Mouse (Mus musculus): ENCODE data around the gene Cyp2e1. TPM values are rescaled to one million over a fixed set of nuclear protein-coding genes. Genes with fewer than 3 reads are reported as not detected.
A peak's percentile ranks its signal among the peaks of the same experiment; 100 is the strongest.

The Cyp2e1 gene
- polyA plus RNA-seq, 1 experiment from 2014 or later = not detected

DNA sequence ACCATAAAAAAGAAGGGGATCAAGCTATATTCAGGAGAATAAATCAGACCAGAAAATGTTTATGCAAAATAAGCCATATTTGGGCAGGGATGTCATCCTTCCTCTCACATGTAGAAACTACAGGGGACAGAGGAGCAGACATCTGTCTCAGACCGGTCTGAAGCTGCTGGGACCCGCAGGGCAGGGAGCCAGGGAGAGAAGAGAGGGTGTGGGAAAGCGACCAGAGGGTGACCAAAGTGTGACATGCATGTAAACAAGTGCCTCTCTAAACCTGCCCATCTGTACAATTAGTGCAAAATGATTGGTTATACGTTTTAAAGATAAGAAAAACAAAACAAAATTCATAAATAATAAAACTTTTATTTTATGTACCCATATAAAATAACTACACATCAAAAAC lies 56.6 kb downstream of the Cyp2e1 start:
- no peaks in the 10 kb centered on the region for H3K9me3 ChIP-seq (replicated peaks)
- H3K4me1 ChIP-seq = peaks cover 10% of the 10 kb centered on the region; the same call in 1 of the 2 replicates
- no peaks in the 10 kb centered on the region for H3K36me3 ChIP-seq (ENCODE audit: poor library complexity, severe bottlenecking)
- ATAC-seq = no peak
- H3K4me3 ChIP-seq = no peak overlapping the region
- no peak overlapping the region for H3K4me2 ChIP-seq
- WGBS = 72% methylated on average over 4 of the region's 4 CpGs
- no peaks in the 10 kb centered on the region for H3K27me3 ChIP-seq
- H3K27ac ChIP-seq = no peak overlapping the region
- no peak overlapping the region for H3K9ac ChIP-seq

DNA sequence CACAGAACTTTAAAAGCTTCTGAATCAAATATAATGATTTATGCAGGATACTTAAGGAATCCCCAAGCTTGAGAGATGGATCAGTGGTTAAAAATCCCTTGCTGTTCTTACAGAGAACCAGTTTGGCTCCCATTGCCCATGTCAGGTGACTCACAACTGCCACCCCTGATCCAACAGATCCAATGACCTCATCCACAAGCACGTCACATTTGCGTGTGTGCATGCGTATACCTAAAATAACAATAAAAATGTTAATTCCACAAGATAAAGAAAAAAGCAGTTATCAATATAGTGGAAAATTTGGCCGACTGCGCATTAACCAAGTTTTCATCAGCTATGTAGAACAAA lies 57.7 kb downstream of the Cyp2e1 start:
- Histone ChIP-seq H3K9ac (peak overlapping the region; percentile 69; the same call in 1 of the 2 replicates), H3K27me3 (0 out of 2 replicates have a peak, but pooled peaks cover under 1% of the 10 kb centered on the region), H3K9me3 (replicated peaks) (no peaks in the 10 kb centered on the region), H3K36me3 (ENCODE audit: poor library complexity, severe bottlenecking) (no peaks in the 10 kb centered on the region), H3K4me1 (peaks cover 10% of the 10 kb centered on the region; the same call in 1 of the 2 replicates), H3K4me3 (peak overlapping the region; percentile 51), H3K4me2 (peak overlapping the region; percentile 72), H3K27ac (no peak overlapping the region; the same call in 1 of the 2 replicates)
- WGBS = 31% methylated on average over 5 of the region's 5 CpGs
- peak; percentile 62 for ATAC-seq

DNA sequence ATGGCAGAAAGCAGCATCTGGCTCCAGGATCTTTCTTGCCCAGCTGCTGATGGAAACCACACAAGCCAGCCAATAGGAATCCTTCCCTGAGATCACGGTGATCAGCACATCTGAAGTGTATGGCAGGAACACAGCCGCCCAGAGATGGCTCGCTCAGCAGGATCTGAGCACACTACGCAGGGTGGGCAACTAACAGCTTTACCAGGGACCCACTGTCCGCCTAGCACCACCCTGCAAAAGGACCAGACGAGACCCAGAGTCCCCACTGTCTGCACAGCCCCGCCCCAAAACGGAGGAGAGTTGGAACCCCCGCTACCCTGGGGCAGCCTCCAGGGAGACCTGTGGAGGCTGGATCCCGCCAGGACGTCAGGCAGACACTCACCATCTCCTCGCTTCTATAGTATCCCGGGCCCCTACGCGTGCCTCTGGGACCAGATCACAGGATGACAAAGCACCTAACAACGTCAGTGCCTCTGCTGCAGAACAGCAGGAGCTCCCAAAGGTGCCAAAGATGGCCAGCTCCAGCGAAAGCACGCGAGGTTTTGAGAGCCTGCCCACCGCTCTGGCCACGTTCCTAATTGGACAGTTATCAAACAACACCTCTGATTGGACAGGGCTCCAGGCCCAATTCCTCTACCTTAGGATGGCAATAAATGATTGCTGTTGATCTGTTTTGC lies 58.3 kb downstream of the Cyp2e1 start, which contains the start of gene Zfp941:
TSS of gene Zfp941 (minus strand) at position 526 of the 677 bp plus-strand sequence.
- WGBS = under 1% methylated on average over 21 of the region's 21 CpGs
- H3K9ac ChIP-seq = peak within 1 kb of the TSS; percentile 69
- peak; percentile 90 for ATAC-seq
- peak within 1 kb of the TSS; percentile 72 for H3K4me2 ChIP-seq
- H3K9me3 ChIP-seq (replicated peaks) = no peaks in the 10 kb centered on the region
- peaks cover 10% of the 10 kb centered on the region; the same call in 1 of the 2 replicates for H3K4me1 ChIP-seq
- 0 out of 2 replicates have a peak, but pooled peaks cover 4% of the 10 kb centered on the region for H3K27me3 ChIP-seq
- peak within 1 kb of the TSS; percentile 68 for H3K27ac ChIP-seq
- no peaks in the 10 kb centered on the region for H3K36me3 ChIP-seq (ENCODE audit: poor library complexity, severe bottlenecking)
- peak within 1 kb of the TSS; percentile 51 for H3K4me3 ChIP-seq

DNA sequence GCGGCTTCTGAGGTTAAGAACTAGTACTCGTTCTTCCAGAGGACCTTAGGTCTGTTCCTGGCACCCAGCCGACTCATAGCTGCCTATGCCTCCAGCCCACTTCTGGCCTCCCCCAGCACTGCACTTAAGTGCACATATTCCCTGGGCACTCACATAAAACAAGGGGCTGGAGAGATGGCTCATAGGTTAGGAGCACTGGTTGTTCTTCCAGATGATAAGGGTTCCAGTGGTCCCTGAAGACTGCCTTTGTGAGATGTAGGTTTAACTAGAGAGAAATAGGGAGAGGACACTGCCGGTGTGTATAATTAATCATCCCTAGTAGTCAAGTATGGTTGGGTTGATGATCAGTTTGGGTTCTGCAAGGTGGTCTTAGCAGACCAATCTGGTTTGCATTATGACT lies 59.2 kb downstream of the Cyp2e1 start:
- H3K4me1 ChIP-seq = peaks cover 10% of the 10 kb centered on the region; the same call in 1 of the 2 replicates
- H3K36me3 ChIP-seq (ENCODE audit: poor library complexity, severe bottlenecking) = no peaks in the 10 kb centered on the region
- H3K9ac ChIP-seq = no peak overlapping the region
- H3K4me2 ChIP-seq = no peak overlapping the region
- H3K4me3 ChIP-seq = no peak overlapping the region
- 0 out of 2 replicates have a peak, but pooled peaks cover 6% of the 10 kb centered on the region for H3K27me3 ChIP-seq
- 91% methylated on average over 4 of the region's 4 CpGs for WGBS
- no peaks in the 10 kb centered on the region for H3K9me3 ChIP-seq (replicated peaks)
- no peak overlapping the region for H3K27ac ChIP-seq
- ATAC-seq = no peak

Other genes starting within 250 kb of the Cyp2e1 start
- not detected in 2 replicates for gene Olfr538, start 195.9 kb upstream of the Cyp2e1 start, polyA plus RNA-seq (2015; fragmentation: Nextera tagmentation; extraction: Ambion mirVana)
- 0.04 TPM in 1 of 2 replicates, not detected in the other for gene Olfr46, start 162.5 kb upstream of the Cyp2e1 start, polyA plus RNA-seq (2015; fragmentation: Nextera tagmentation; extraction: Ambion mirVana)
- not detected in 2 replicates for gene Olfr61, start 134.8 kb upstream of the Cyp2e1 start, polyA plus RNA-seq (2015; fragmentation: Nextera tagmentation; extraction: Ambion mirVana)
- gene Olfr53, start 117.3 kb upstream of the Cyp2e1 start, polyA plus RNA-seq (2015; fragmentation: Nextera tagmentation; extraction: Ambion mirVana) = not detected in 2 replicates
- gene Olfr539, start 103.8 kb upstream of the Cyp2e1 start, polyA plus RNA-seq (2015; fragmentation: Nextera tagmentation; extraction: Ambion mirVana) = 0.01 TPM in 1 of 2 replicates, not detected in the other
- gene Olfr45, start 81.8 kb upstream of the Cyp2e1 start, polyA plus RNA-seq (2015; fragmentation: Nextera tagmentation; extraction: Ambion mirVana) = not detected in 2 replicates
- gene Olfr541, start 66.5 kb upstream of the Cyp2e1 start, polyA plus RNA-seq (2015; fragmentation: Nextera tagmentation; extraction: Ambion mirVana) = not detected in 2 replicates
- 0.28 TPM in 1 of 2 replicates, not detected in the other for gene Syce1, start 24.1 kb downstream of the Cyp2e1 start, polyA plus RNA-seq (2015; fragmentation: Nextera tagmentation; extraction: Ambion mirVana)
- 8.7 and 10.6 TPM in 2 replicates for gene Zfp941, start 58.4 kb downstream of the Cyp2e1 start, polyA plus RNA-seq (2015; fragmentation: Nextera tagmentation; extraction: Ambion mirVana)
- not detected in 2 replicates for gene Urah, start 71.3 kb downstream of the Cyp2e1 start, polyA plus RNA-seq (2015; fragmentation: Nextera tagmentation; extraction: Ambion mirVana)
- not detected in 2 replicates for gene Scgb1c1, start 81.8 kb downstream of the Cyp2e1 start, polyA plus RNA-seq (2015; fragmentation: Nextera tagmentation; extraction: Ambion mirVana)
- not detected in 2 replicates for gene Odf3, start 84.1 kb downstream of the Cyp2e1 start, polyA plus RNA-seq (2015; fragmentation: Nextera tagmentation; extraction: Ambion mirVana)
- gene Gm45785, start 92.6 kb downstream of the Cyp2e1 start, polyA plus RNA-seq (2015; fragmentation: Nextera tagmentation; extraction: Ambion mirVana) = not detected in 2 replicates
- 65.7 and 80.4 TPM in 2 replicates for gene Ric8a, start 93.2 kb downstream of the Cyp2e1 start, polyA plus RNA-seq (2015; fragmentation: Nextera tagmentation; extraction: Ambion mirVana)
- gene Bet1l, start 93.8 kb downstream of the Cyp2e1 start, polyA plus RNA-seq (2015; fragmentation: Nextera tagmentation; extraction: Ambion mirVana) = 34.6 and 38.7 TPM in 2 replicates
- gene Psmd13, start 118.2 kb downstream of the Cyp2e1 start, polyA plus RNA-seq (2015; fragmentation: Nextera tagmentation; extraction: Ambion mirVana) = 310 and 318 TPM in 2 replicates
- 29.4 and 31.0 TPM in 2 replicates for gene Sirt3, start 118.6 kb downstream of the Cyp2e1 start, polyA plus RNA-seq (2015; fragmentation: Nextera tagmentation; extraction: Ambion mirVana)
- gene Cox8b, start 136.7 kb downstream of the Cyp2e1 start, polyA plus RNA-seq (2015; fragmentation: Nextera tagmentation; extraction: Ambion mirVana) = not detected in 2 replicates
- 0.22 and 0.28 TPM in 2 replicates for gene Nlrp6, start 157.2 kb downstream of the Cyp2e1 start, polyA plus RNA-seq (2015; fragmentation: Nextera tagmentation; extraction: Ambion mirVana)
- gene Pgghg, start 177.7 kb downstream of the Cyp2e1 start, polyA plus RNA-seq (2015; fragmentation: Nextera tagmentation; extraction: Ambion mirVana) = 8.2 and 9.4 TPM in 2 replicates
- 0.45 and 0.64 TPM in 2 replicates for gene Ifitm5, start 186.6 kb downstream of the Cyp2e1 start, polyA plus RNA-seq (2015; fragmentation: Nextera tagmentation; extraction: Ambion mirVana)
- gene Gm45717, start 192.2 kb downstream of the Cyp2e1 start, polyA plus RNA-seq (2015; fragmentation: Nextera tagmentation; extraction: Ambion mirVana) = not detected in 2 replicates
- gene Ifitm2, start 192.2 kb downstream of the Cyp2e1 start, polyA plus RNA-seq (2015; fragmentation: Nextera tagmentation; extraction: Ambion mirVana) = 147 and 153 TPM in 2 replicates
- 2.7 and 4.8 TPM in 2 replicates for gene Ifitm1, start 203.5 kb downstream of the Cyp2e1 start, polyA plus RNA-seq (2015; fragmentation: Nextera tagmentation; extraction: Ambion mirVana)
- 12.7 and 18.1 TPM in 2 replicates for gene Ifitm3, start 247.0 kb downstream of the Cyp2e1 start, polyA plus RNA-seq (2015; fragmentation: Nextera tagmentation; extraction: Ambion mirVana)

Data from forebrain, embryonic 13.5 days (tissue).